Mouse (Mus musculus) kidney, adult 8-10 months (tissue): ENCODE results near the gene Fgfr2.

ENCODE experiments used
- DNase-seq, 2 experiments: peaks; one replicate each; pipeline ENCODE4 v3.0.0; 2022

The Fgfr2 gene

DNA sequence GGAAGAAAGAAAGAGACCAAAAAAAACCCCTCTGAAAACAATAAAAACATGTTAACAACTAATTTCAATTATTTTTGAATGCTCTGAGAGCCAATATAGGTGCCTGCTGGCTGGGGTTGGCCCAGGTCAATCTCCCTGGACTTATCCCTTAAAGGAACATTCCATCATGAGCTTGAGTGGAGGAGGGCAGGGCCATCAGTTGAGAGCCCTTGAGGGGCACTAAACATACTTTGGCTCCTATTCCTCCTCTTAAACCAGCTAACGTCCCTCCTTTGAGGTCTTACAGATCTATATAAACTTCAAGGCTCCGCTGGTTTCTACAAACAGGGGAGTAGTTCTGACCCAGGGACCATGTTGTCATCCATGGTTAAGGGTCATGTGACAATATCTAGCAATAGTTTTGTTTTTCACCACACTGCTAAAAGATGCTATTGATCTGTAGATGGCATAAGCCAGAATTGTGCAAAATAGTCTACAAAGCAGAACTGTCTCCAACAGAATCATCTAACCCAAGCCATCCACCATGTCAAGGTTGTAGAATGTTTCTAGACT, 2536.6 kb downstream of the Fgfr2 start:
- DNase-seq, result no peak

DNA sequence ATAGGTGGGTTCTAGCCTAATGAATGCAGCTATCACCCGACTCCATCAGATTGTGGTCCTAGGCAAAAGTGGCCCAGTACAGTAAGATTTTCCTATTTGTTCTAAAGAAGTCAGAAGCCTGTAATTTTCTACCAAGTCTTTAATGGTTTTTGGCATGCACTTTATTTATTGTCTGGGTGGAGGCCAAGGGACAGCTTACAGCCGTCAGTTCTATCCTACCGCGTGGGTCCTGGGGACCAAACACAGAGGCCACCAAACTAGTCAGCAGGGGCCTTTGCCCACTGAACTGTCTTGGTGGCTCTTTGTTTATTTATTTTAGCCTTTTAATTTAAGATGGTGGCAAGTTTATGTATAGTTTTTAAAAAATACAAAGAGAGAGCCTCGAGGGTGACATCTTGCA, 2544.5 kb downstream of the Fgfr2 start:
- DNase-seq, result no peak

DNA sequence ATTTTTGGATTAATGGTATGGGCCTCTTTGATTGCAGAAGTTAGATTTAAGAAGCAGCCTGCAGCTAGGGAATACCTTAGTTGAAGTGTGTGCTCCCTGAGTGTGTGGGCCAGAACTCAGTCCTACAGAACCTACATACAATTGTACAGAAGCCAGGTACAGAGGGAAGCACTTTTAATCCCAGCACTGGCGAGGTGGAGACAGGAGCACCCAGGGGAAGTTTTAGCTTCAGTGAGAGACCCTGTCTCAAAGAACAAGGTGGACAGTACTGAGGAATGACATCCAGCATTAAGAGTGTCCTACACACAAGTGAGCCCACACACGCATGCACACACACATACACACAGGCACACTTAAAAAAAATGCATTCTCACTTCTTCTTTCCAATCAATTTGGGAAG, 2545.1 kb downstream of the Fgfr2 start:
- DNase-seq, result no peak

DNA sequence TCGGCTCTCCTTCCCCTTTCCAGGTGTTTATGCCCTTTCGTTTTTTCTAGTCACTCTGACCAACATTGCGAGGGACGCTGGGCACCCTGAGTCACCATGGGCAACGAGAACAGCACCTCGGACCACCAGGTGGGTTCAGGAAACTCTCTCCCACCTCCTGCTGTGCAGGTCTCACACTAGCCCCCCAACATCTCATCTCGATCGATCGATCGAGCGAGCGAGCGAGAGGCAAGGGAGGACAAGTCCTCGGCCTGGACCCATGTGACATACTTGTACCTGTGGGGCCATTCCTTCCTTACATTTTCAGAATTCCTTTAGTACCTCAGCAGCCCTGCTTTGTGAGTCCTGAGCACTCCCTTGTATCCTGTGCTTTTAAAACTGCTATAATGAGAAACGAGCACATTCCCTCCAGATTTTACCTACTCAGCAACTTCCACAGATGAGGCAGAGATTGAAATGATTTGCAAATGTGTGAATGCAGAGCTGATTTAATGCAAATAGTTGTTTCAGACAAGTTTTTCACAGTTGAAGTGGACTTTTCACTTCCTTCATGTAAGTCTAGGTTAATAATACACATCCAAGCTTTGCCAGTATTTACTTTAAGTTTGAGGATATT, 2545.7 kb downstream of the Fgfr2 start, which contains the start of gene Tacc2:
Tacc2 (plus strand) TSS at position 51 of the 616 bp plus-strand sequence.
- DNase-seq, result peak in 1 of 2 experiments; percentile 41

DNA sequence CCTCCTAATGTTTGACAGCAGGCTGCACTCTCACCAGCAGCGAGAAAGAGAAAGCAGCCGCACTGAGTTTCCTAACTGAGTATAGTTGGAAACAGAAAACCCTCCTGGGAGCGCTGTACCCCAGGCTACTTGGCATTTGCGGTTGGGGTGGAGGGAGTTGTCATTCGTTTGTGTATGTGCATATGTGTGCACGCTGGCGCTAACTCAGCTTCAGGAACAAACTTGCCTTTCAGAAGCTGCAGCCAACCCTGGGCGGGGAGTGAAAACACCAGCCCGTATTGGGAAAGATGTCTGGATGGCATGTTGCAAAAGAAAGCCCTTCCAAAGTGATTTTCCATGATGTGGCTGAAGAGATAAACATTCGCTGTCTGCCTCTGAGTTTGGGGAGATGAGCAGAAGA, 2546.2 kb downstream of the Fgfr2 start:
- no peak for DNase-seq

DNA sequence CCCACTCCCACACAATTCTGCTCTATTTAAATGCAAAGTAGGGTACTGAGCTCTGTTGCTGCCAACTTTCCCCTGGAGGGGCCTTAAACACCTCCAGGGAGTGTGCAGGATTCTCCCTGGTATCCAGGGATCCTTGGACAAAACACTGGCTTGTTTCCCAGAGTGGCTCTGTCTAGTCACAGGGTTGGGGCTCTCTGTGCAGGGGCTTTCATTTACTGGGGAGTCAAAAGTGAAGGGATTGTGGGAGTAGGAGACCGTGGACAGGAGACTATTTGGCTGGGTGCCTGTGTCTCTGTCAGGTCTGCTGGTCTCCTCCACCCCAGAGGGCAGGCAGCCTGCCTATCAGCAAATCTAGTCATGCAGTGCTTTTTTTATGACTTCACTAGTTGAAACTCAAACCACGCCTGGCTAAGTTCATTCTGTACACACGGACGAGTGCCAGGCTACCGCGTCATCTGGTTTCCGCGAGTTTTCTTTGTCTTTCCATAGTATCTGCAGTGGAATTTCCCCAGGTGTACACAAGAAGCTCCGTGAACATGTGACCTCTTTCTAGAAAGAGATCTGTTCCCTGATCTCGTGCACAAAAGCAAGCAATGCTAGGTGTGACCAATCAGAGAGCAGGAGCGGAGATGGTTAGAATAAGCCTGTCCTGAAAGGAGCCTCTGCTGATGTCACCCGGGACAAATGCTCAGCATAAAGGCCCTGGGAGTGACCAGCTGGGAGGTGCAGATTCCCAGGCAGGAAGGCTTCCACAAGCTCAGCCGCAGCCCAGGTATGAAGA, 2548.7 kb downstream of the Fgfr2 start:
- peak; percentile 77 to 86 for DNase-seq

DNA sequence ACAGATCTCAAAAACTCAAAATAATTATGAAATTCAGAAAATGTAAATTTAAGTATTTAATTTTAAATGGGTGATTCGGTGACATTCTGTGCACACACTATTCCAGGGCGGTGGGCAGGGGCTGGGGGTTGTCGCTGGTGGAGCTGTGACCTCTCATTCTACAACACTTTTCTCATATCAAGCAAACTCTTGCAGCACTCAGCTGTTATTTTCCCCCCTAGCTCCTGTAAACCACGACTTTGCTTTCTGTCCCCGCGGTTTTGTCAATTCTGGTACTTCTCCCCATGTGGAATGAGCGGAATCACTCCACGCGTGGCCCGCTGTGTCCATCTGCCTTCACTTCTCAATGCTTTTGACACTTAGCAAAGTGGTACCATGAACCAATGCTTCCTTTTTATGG, 2549.4 kb downstream of the Fgfr2 start:
- no peak for DNase-seq

DNA sequence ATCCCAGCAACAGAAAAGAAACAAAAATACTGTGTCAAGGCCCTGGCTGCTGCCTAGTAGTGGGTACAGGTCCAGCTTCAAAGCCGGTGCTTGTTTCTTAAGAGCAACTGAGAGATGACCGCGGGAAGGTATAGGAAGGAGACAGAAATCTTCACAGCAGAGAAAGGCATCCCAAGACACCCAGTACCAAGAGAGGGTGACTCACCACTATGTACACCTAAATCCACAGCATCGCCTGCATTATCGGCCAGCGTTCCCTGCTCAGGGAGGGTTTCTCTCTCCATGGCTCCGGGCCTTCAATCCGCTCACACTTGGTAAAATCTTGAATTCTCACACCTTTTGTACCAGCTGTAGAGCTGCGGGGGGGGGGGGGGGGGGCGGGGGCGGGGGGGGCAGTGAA, 2550.3 kb downstream of the Fgfr2 start, which contains the start of gene Nsmce4a:
Nsmce4a (minus strand) TSS at position 298 of the 400 bp plus-strand sequence.
- DNase-seq, result no peak

DNA sequence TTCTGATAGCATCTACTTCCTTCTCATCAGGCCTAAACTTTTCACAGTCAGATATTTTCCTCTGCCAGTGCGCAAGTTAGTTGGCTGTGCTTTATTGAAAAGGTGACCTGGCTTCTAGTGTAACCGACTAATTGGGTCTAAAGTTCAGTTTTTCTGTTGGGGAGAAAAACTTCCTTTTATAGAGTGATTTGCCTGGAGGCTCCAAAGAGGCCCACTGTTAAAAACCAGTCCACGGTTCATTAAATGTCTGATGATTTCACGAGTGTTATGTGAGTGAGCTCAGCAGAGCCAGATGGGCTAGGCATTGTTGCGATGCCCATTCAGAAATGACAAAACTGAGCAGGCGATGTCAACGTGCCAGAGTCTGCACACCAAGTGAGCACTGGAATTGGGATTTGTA, 2552.7 kb downstream of the Fgfr2 start:
- peak; percentile 32 to 61 for DNase-seq

DNA sequence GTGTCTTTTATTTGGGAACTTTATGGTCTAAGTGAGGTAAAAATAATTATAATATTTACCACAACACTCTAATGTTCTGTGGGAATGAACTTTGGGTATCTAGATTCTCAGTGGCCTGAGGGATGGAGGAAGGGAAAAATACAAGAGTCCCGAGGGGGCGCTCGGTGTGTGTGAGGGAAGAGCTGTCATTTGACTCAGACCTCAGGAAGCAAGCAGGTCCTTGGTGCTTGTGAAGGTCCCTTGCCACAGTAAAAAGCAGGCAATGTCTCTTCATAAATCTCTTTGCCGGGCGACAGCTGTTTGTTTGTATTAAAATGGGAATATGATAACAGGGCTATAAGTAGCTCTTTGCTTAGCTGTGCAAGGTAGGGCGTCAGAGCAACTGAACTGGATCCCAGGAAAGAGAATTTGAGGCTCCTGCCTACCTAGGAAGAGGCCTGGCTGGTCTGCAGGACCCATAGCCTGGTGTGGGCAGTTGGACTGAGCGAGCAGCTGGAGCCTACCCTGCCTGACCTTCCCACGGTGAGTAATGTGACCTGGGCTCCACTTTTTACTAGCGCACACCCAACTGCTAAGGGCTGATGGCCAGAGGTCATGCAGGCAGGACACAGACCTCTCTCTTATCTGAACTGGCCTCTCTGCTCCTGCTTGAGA, 2554.2 kb downstream of the Fgfr2 start:
- no peak for DNase-seq

DNA sequence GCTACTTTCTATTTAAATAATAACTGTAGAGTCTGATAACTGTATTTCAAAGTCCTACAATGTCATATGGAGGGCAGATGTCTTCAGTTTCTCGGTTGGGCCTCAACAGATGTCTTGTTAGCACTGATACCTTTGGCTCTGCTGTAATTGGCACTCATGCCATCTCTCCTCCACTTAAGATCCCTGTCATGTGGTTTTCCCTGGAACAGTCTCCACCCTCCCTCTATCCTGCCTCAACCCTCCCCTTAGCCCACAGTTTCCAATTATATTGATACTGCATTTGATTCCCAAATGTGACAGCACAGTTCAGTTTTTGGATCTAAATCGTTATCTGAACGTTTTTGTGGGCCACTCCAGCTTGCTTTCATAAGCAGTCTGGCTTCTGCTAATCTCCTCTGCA, 2558.6 kb downstream of the Fgfr2 start:
- DNase-seq, result no peak

DNA sequence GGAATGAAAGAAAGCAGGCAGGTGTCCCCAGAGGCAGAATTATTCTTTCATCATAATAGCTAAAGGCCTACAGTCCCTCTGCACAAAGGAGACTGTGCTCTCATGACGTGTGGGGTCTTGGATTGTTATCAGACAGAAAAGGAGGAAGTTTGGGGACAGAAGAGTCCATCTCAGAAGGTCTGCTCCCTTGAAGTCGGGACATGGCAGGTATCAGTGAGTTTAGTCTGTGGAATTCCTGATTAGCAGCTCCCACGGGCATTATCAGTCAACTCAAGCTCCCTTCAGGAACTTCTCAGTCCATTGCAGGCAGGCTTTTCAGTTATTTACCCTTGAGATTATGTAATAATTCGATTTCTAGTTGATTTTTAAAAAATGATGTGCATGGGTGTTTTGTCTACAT, 2559.3 kb downstream of the Fgfr2 start:
- DNase-seq, result no peak

DNA sequence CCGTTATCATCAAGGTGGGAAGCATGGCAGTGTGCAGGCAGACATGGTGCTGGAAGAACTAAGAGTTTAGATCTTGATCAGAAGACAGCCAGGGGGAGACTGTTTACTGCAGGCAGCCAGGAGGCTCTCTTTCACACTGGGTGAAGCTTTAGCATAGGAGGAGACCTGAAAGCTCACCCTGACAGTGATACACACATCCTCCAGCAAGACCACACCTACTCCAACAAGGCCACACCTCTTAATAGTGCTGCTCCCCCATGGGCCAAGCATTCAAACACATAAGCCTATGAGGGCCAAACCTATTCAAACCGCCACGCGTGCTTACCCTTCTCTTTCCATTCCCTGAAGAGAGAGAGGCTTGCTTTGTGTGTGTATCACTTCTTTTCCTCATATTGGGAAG, 2559.9 kb downstream of the Fgfr2 start:
- DNase-seq, result no peak

DNA sequence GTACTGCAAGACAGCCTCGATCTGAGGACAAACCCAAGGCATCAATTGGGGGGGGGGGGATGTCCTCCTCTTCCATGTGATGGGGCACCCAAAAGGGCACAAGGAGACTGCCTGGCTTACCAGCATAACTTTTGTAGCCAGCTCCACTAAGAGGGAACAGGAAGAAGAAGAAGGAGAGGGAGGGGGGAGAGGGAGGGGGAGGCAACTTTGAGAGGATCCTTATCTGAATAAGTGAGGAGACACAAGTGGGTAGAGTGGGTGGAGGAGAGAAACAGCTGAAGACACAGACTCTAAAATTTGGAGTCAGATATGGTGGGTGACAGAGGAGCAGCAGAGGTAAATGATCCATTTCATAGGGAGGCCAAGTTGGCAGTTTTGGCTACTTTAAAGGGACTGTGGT, 2562.2 kb downstream of the Fgfr2 start:
- DNase-seq, result no peak

DNA sequence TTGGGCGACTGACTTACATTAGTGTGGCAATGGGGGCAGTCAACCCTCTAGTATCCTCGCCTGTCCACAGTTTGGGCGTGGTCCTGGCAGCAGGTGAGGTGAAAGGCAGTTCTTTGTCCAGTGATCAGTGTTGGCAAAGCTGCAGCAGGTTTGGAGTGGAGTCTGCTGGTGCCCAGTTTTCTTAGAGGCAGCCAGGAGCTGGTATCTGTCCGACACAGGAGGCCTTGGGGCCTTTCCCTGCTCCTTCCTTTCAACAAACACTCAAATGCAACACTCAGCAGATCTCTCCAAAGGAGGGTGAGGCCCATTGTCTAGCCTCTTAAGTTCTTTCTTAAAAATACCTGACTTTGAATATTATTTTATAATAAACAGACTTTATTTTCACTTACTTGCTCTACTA, 2564.6 kb downstream of the Fgfr2 start:
- no peak for DNase-seq

DNA sequence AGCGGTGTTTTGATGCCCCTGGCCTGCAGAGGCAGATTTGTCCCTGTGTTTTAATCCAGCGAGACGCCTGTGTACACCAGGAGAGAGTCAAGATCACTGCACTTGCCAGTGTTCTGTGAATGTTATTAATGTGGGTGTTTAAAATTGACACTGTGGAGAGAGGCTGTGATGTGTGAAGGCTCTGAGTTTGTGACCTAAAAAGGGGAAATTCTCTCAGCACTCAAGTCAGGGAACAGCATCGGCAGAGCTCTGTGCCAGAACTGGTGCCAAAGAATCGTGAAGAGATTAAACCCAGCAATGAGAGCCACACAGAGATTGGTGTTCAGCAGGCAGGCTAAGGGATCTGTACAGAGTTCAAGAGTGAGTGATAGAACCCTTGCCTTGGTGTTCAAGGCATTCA, 2567.6 kb downstream of the Fgfr2 start:
- no peak for DNase-seq

DNA sequence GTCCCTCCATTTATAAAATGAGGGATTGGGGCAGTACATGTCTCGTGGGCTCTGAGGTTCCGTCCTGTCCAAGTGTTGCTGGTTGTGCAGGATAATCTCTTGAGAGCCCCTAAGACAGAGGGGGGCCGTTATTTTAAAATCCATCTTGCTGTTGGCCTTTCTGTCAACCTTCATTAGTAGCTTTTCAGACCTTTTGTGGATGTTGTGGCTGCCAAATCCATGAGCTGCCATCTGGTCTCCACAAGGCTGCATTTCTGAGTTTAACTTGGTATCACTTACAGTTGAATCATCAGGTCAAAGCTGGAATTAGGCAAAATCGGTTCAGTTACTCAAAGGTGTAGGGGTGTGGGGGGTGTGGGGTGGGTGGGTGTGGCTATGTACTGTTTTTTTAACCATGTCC, 2569.8 kb downstream of the Fgfr2 start:
- no peak for DNase-seq

DNA sequence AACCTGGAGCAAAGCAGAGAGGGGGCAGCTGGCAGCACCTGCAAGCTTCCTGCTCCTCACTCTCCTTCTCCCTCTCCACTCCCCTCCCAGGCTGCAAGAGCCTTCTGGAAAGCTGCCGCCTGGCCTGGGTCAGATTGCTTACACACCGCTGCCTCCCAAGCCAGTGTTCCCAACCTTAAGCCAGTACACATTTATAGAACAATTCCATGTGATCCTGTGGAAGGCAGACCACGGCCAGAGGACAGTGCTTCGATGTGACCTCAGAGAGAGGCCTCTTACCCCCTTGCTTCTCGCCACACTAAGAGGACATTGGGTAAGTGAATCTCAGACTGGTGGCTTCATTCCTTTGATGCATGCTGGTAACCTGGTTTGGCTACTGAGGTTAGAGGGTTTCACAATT, 2570.4 kb downstream of the Fgfr2 start:
- DNase-seq, result no peak

DNA sequence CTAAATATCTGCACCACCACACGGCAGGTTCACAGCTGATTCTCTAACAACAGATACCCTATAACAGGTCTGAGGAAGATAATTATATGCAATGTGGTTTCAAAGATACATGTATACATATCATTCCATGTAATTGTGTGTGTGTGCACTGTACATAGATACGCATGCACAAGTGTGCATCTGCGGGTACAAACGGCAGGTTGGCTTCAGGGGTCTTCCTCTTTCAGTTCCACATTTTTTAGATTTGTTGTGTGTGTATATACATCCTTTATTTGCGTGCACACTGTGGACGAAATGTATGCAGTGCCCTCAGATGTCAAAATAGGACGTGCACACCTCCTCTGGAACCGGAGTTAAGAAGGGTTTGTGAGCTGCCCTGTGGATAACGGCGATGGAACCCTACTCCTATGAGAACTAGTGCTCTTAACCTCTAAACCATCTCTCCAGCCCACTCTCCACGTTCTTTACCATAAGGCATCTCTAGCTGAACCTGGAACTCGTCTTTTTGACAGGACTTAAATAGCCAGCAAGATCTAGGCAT, 2575.4 kb downstream of the Fgfr2 start:
- no peak for DNase-seq

DNA sequence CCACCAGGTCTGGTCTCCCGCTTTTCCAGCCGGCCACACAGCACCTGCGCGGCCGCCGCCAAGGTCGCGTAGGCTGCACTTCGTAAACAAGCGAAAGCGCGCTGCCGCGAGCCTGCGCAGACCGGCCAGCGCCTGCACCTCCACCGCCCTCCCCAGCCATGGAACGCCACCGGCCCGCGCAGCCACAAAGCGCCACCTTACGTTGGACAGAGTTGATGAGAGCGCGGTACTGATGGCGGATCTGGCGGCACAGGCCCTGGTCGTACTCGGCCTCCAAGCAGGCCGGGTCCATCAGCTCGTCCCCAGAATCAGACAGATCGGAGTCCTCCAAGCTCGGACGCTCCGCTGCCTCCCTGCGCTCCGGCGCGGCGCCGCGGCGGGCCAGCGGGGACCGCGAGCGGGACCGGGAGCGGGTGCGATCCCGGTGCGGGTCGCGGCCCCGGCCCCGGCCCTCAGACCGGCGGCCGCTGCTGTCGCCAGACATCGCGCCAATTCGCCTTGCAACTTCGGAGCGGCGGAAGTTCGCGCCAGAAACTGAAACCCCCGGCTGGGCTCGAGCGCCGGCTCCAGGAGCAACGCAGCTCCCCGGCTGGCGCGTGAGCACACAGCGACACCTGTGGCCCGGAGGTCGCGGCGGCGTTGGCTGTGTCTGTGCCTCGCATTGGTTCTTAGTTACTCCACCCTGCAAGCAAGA, 2576.2 kb downstream of the Fgfr2 start:
- DNase-seq, result peak; percentile 87 to 91

DNA sequence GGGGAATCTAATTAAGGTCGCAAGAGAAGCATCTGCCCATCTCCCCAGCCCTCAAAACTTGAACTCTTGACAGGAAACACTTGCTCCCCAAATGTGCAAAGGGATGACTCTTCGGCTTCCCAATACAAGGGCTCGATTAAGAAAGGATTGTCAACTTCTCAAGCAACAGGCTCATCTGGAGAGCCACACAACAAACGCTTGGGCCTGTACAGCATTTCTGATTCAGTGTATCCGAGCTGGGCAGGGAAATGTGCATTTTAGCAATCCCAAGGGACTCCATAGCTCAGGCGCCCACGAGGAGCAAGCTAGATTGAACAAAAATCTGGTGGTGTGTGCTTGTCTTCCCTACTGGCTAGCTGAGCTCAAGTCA, 2576.7 kb downstream of the Fgfr2 start:
- DNase-seq, result no peak

DNA sequence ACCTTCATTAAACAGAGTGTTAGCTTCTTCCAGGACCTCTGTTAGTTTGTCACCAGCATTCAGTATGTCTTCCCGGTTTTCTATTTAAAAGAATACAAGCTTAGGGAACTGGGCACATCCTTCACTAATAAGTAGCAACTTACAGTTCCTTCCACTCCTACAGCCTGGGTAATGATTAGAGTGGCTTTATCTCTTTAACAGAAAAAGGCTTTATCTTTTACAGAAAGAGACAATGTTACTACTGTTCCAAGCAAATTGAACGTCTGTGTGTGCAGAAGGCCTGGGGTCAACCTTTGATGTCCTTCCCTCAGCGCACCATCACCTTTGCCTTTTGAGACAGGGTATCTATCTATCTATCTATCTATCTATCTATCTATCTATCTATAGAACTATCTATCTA, 2577.3 kb downstream of the Fgfr2 start:
- DNase-seq, result no peak

DNA sequence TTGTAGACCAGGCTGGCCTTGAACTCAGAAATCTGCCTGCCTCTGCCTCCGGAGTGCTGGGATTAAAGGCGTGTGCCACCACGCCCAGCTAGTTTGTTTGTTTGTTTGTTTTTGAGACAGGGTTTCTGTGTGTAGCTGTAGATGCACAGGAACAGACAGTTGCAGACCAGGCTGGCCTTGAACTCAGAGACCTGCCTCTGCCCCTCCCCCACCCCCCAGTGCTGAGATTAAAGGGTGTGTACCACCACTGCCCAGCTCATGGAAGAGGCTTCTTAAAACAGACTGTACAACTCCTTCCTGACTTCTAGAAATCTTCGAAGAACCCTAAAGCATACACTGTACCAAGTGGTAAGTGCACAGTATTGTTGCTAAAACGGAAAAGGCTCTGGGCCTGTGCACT, 2577.7 kb downstream of the Fgfr2 start:
- DNase-seq, result no peak
